Mouse (Mus musculus) adrenal gland, adult 10 weeks (tissue): ENCODE data around the gene Olfr1180. TPM values are rescaled to one million over a fixed set of nuclear protein-coding genes. Genes with fewer than 3 reads are reported as not detected.

Source experiments
- polyA plus RNA-seq: library from polyadenylated mRNA; stranded (reverse); fragments of 350-450 nt; fragmentation: Illumina TruSeq; extraction: RNeasy Lipid Tissue Mini Kit (QIAGEN cat#74804); gene quantifications from one replicate; pipeline ENCODE4 v1.2.3, GENCODE M21; 2014; ENCODE audit warnings: low read depth, low replicate concordance

Gene Olfr1180
- not detected for polyA plus RNA-seq

GRCm38 (mm10) chr2:88419051-88419450 is at the start of gene Olfr1180:
Gene Olfr1180, minus strand, starts transcription at chr2:88419151.

GRCm38 (mm10) chr2:88454567-88454966 is 35.6 kb upstream of the Olfr1180 start, which contains the start of gene Olfr1183:
Gene Olfr1183, plus strand, starts transcription at chr2:88454867.

GRCm38 (mm10) chr2:88449031-88449430 is 30.1 kb upstream of the Olfr1180 start, which contains the start of gene Gm13757:
Gene Gm13757, minus strand, starts transcription at chr2:88449131.

GRCm38 (mm10) chr2:88426071-88426470 is 7.1 kb upstream of the Olfr1180 start, which contains the start of gene Olfr1181:
Gene Olfr1181, minus strand, starts transcription at chr2:88426171.

GRCm38 (mm10) chr2:88406353-88406752 is 12.6 kb downstream of the Olfr1180 start, which contains the start of gene Olfr1179:
Gene Olfr1179, minus strand, starts transcription at chr2:88406453.

GRCm38 (mm10) chr2:88386762-88387161 is 32.2 kb downstream of the Olfr1180 start, which contains the start of gene Olfr1178:
Gene Olfr1178, plus strand, starts transcription at chr2:88387062.

Other genes with a start within 250 kb of the Olfr1180 start
- not detected for gene Olfr1168, start 237.3 kb downstream of the Olfr1180 start, polyA plus RNA-seq
- gene Olfr1170, start 190.8 kb downstream of the Olfr1180 start, polyA plus RNA-seq = not detected
- gene Olfr1173, start 139.3 kb downstream of the Olfr1180 start, polyA plus RNA-seq = not detected
- gene Olfr1174-ps, start 104.0 kb downstream of the Olfr1180 start, polyA plus RNA-seq = not detected
- gene Olfr1175-ps, start 91.9 kb downstream of the Olfr1180 start, polyA plus RNA-seq = not detected
- not detected for gene Olfr1176, start 82.4 kb downstream of the Olfr1180 start, polyA plus RNA-seq
- gene Olfr1177-ps, start 72.7 kb downstream of the Olfr1180 start, polyA plus RNA-seq = not detected
- not detected for gene Olfr1178, start 32.1 kb downstream of the Olfr1180 start, polyA plus RNA-seq
- not detected for gene Olfr1179, start 12.7 kb downstream of the Olfr1180 start, polyA plus RNA-seq
- not detected for gene Olfr1181, start 7.0 kb upstream of the Olfr1180 start, polyA plus RNA-seq
- gene Gm13757, start 30.0 kb upstream of the Olfr1180 start, polyA plus RNA-seq = not detected
- gene Olfr1183, start 35.7 kb upstream of the Olfr1180 start, polyA plus RNA-seq = not detected
- gene Olfr1184, start 64.4 kb upstream of the Olfr1180 start, polyA plus RNA-seq = not detected
- not detected for gene Olfr1185-ps1, start 74.2 kb upstream of the Olfr1180 start, polyA plus RNA-seq
- gene Olfr1186, start 99.4 kb upstream of the Olfr1180 start, polyA plus RNA-seq = not detected
- gene Olfr1188, start 137.8 kb upstream of the Olfr1180 start, polyA plus RNA-seq = not detected
- not detected for gene Olfr1189, start 167.3 kb upstream of the Olfr1180 start, polyA plus RNA-seq
- not detected for gene Olfr1191-ps1, start 221.4 kb upstream of the Olfr1180 start, polyA plus RNA-seq
- not detected for gene Olfr1192-ps1, start 229.4 kb upstream of the Olfr1180 start, polyA plus RNA-seq